Mouse (Mus musculus): ENCODE measurements around the gene Plrg1. TPM values are rescaled to one million over a fixed set of nuclear protein-coding genes. Genes with fewer than 3 reads are reported as not detected.

Plrg1 gene
- polyA plus RNA-seq, 1 experiment from 2014 or later, result 115 TPM

DNA sequence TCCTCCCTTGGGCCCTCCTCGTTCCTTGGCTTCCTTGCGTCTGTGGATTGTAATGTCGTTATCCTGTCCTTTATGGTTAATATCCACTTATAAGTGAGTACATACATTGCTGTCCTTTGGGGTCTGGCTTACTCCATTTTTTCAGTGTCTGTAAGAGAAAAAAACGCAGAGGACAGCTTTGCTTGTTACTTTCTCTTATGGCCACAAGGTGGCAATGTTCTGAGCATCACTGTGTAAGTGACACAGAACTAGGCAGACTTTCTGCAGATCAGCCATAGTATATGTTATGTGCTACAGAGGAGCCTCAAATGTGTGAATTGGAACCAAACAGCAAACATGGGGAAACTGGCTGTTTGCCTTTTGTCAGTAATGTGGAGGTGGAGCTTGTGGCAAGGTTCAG lies 54.8 kb downstream of the Plrg1 start:
- no peaks in the 10 kb centered on the region for H3K36me3 ChIP-seq
- ATAC-seq (ENCODE audit: low FRiP score, low read depth), result peak; percentile 78
- no peak overlapping the region for H3K9ac ChIP-seq (replicated peaks)
- no peak overlapping the region for H3K27ac ChIP-seq (replicated peaks)
- no peaks in the 10 kb centered on the region for H3K9me3 ChIP-seq
- H3K4me1 ChIP-seq, result peaks cover 5% of the 10 kb centered on the region; the same call in 1 of the 2 replicates
- 33% methylated on average over 4 of the region's 4 CpGs for WGBS
- 0 out of 2 replicates have a peak, but pooled peaks cover 2% of the 10 kb centered on the region for H3K27me3 ChIP-seq
- H3K4me2 ChIP-seq (replicated peaks), result no peak overlapping the region
- no peak overlapping the region for H3K4me3 ChIP-seq

DNA sequence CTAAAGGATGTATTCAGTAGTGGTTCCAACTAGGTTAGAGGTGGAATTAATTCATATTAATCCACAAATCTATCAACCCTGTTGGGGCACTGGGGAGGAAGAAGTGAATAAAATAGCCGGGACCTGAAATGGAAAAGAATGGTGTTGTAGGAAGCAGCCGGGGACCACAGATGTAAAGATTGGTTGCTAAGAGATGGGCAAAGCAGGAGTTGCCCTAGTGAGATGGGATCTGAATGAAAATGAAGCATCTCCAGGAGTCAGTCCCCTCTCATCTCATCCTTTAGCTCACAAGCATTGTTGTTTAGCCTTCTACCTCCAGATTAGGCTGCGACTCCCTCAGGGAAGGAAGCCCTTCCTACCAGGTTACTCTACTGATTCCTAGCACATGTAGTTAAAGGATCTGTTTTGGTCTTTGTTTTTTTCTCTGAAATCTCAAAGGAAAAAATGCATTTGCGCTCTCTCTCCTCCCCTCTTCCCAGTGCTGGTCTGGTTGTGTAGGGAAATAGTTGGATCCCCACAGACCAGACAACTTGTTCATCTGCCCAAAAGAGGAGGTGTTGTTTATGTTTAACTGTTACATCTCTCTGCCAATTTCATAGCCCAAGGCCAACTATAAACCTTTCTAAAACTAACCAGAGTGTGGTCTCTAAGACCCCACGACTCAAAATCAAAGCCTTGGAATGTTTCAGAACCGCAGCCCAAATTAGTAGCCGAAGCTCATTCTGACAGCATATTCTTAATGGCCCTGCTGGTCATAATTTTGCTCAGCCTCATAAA lies 56.4 kb downstream of the Plrg1 start:
- H3K27me3 ChIP-seq, result 0 out of 2 replicates have a peak, but pooled peaks cover 2% of the 10 kb centered on the region
- 39% methylated on average over 7 of the region's 7 CpGs for WGBS
- H3K27ac ChIP-seq (replicated peaks), result no peak overlapping the region
- no peak overlapping the region for H3K4me2 ChIP-seq (replicated peaks)
- no peaks in the 10 kb centered on the region for H3K9me3 ChIP-seq
- H3K9ac ChIP-seq (replicated peaks), result no peak overlapping the region
- peaks cover 5% of the 10 kb centered on the region; the same call in 1 of the 2 replicates for H3K4me1 ChIP-seq
- no peak overlapping the region for H3K4me3 ChIP-seq
- H3K36me3 ChIP-seq, result no peaks in the 10 kb centered on the region
- no peak for ATAC-seq (ENCODE audit: low FRiP score, low read depth)

DNA sequence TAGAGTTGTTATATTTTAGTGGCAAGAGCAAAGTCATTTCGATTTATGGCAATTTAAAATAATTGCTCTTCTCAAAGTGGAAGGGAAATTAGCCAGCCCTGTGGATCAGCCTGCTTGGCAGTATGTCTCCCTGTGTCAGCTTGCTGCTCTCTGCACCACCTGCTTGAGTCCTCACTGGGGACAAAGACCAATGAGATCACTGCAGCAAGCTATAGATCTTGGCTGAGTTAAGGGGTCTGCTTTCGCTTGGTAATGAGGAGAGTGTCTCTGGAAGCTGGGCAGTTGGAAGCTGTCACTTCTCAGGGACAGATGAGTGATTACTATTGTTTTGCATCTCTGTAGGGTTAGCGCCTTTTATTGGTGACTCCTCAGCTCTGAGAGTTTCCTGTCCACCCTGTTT lies 57.5 kb downstream of the Plrg1 start:
- no peak overlapping the region for H3K4me2 ChIP-seq (replicated peaks)
- 0 out of 2 replicates have a peak, but pooled peaks cover 2% of the 10 kb centered on the region for H3K27me3 ChIP-seq
- no peaks in the 10 kb centered on the region for H3K36me3 ChIP-seq
- H3K27ac ChIP-seq (replicated peaks), result no peak overlapping the region
- no peak for ATAC-seq (ENCODE audit: low FRiP score, low read depth)
- 20% methylated on average over 3 of the region's 3 CpGs for WGBS
- no peak overlapping the region for H3K9ac ChIP-seq (replicated peaks)
- H3K9me3 ChIP-seq, result no peaks in the 10 kb centered on the region
- no peak overlapping the region for H3K4me3 ChIP-seq
- H3K4me1 ChIP-seq, result peaks cover 5% of the 10 kb centered on the region; the same call in 1 of the 2 replicates

DNA sequence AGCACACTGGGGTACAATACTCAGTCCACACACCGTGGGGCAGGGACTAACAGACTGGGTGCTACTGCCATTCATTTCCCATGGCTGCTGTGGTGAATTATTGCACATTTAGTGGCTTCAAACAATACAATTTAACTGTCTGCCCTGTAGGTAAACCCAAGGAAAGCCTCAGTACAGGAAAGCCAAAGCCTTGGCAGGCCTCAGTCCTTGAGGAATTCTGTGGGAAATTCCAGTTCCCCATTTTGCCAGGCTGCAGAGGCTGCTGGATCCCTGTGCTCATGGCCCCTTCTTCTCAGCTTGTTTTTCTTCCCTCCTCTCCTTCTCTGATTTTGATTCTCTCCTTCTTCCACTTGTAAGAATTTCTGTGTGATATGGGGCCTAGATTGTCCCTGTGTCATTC lies 59.6 kb downstream of the Plrg1 start:
- H3K4me2 ChIP-seq (replicated peaks), result no peak overlapping the region
- no peak overlapping the region for H3K9ac ChIP-seq (replicated peaks)
- H3K27me3 ChIP-seq, result 0 out of 2 replicates have a peak, but pooled peaks cover 2% of the 10 kb centered on the region
- peaks cover 5% of the 10 kb centered on the region; the same call in 1 of the 2 replicates for H3K4me1 ChIP-seq
- WGBS, result 80% methylated on average over 1 of the region's 1 CpGs
- no peak for ATAC-seq (ENCODE audit: low FRiP score, low read depth)
- no peaks in the 10 kb centered on the region for H3K36me3 ChIP-seq
- no peak overlapping the region for H3K4me3 ChIP-seq
- H3K9me3 ChIP-seq, result no peaks in the 10 kb centered on the region
- H3K27ac ChIP-seq (replicated peaks), result no peak overlapping the region

DNA sequence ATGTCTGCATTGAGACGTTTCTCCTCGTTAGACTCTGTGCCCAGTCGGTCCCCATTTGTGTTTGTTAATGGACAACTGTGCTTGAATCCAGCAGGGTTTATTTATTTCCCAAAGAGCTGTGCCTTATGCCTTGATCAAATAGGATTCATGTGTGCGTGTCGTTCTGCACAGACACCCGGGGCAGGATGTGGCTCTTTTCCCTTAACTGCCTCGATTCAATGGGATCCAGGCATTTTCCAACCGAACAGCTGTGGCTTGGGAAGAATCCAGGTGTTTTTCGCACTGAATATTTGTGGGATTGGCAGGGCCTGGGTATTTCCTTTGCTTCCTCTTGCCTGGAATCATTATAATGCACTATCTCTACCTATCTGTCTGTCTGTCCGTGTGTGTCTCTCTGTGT lies 62.3 kb downstream of the Plrg1 start:
- Histone ChIP-seq H3K9ac (replicated peaks) (no peak overlapping the region), H3K27me3 (no peaks in the 10 kb centered on the region), H3K4me3 (no peak overlapping the region), H3K36me3 (no peaks in the 10 kb centered on the region), H3K27ac (replicated peaks) (no peak overlapping the region), H3K4me2 (replicated peaks) (no peak overlapping the region), H3K9me3 (no peaks in the 10 kb centered on the region), H3K4me1 (peaks cover 5% of the 10 kb centered on the region; the same call in 1 of the 2 replicates)
- 80% methylated on average over 10 of the region's 10 CpGs for WGBS
- no peak for ATAC-seq (ENCODE audit: low FRiP score, low read depth)

Other genes starting within 250 kb of the Plrg1 start
- gene Rbm46, start 179.0 kb upstream of the Plrg1 start, polyA plus RNA-seq (2016; fragmentation: Nextera tagmentation; extraction: Ambion mirVana), result 3.7 and 4.6 TPM in 2 replicates
- gene Lrat, start 151.5 kb upstream of the Plrg1 start, polyA plus RNA-seq (2016; fragmentation: Nextera tagmentation; extraction: Ambion mirVana), result 0.03 TPM in 1 of 2 replicates, not detected in the other
- gene Fgg, start 47.8 kb upstream of the Plrg1 start, polyA plus RNA-seq (2016; fragmentation: Nextera tagmentation; extraction: Ambion mirVana), result 0.43 TPM in 1 of 2 replicates, not detected in the other
- gene Fga, start 29.4 kb upstream of the Plrg1 start, polyA plus RNA-seq (2016; fragmentation: Nextera tagmentation; extraction: Ambion mirVana), result 0.58 TPM in 1 of 2 replicates, not detected in the other
- 0.17 TPM in 1 of 2 replicates, not detected in the other for gene Fgb, start 5.7 kb upstream of the Plrg1 start, polyA plus RNA-seq (2016; fragmentation: Nextera tagmentation; extraction: Ambion mirVana)
- gene Dchs2, start 72.4 kb downstream of the Plrg1 start, polyA plus RNA-seq (2016; fragmentation: Nextera tagmentation; extraction: Ambion mirVana), result 0.20 and 0.29 TPM in 2 replicates

All from midbrain, embryonic 12.5 days (tissue).